Mouse (Mus musculus) layer of hippocampus, adult 18-20 months (tissue): ENCODE data around the gene Qsox1. TPM values are rescaled to one million over a fixed set of nuclear protein-coding genes. Genes with fewer than 3 reads are reported as not detected.

Experiments used
- DNase-seq, 2 experiments: peaks; one replicate each; pipeline ENCODE4 v3.0.0; 2022; ENCODE audit warnings: low spot score in 2 of 2
- long read RNA-seq: library from polyadenylated mRNA; stranded (forward); transcript quantifications from one replicate; pipeline ENCODE4 v2.0.0, GENCODE M21; 2021
- total RNA-seq, 2 experiments: library from RNA; stranded (reverse); gene quantifications; 2 replicates each; pipeline ENCODE4 v1.2.3; 2021

Qsox1 gene
- 10 to 100 TPM; 29.3 to 29.6 TPM for total RNA-seq
- long read RNA-seq, partial matches to known transcripts, result 2 of 11 reads
- long read RNA-seq, other reads (novel, unspliced or antisense), result 1 of 11 reads

- DNase-seq, result peak; percentile 70 to 84
These were observed at the start of gene Qsox1 for GRCm38 (mm10) chr1:155812581-155813499. TSS of gene Qsox1 (minus strand) at chr1:155812889.

GRCm38 (mm10) chr1:155854926-155855702 is 42.4 kb upstream of the Qsox1 start:
- no peak for DNase-seq

- DNase-seq, result no peak
These were observed 40.3 kb upstream of the Qsox1 start for GRCm38 (mm10) chr1:155853009-155853408.

- no peak for DNase-seq
These were observed 31.5 kb upstream of the Qsox1 start for GRCm38 (mm10) chr1:155844235-155844634.

- no peak for DNase-seq
These were observed 30.8 kb upstream of the Qsox1 start for GRCm38 (mm10) chr1:155843538-155843937.

- no peak for DNase-seq
These were observed 23.0 kb upstream of the Qsox1 start for GRCm38 (mm10) chr1:155835667-155836066.

GRCm38 (mm10) chr1:155833610-155834009 is 20.9 kb upstream of the Qsox1 start:
- DNase-seq, result no peak

GRCm38 (mm10) chr1:155831958-155832357 is 19.3 kb upstream of the Qsox1 start:
- DNase-seq, result no peak

- DNase-seq, result no peak
These were observed 18.2 kb upstream of the Qsox1 start for GRCm38 (mm10) chr1:155830861-155831260.

- DNase-seq, result no peak
These were observed 15.1 kb upstream of the Qsox1 start for GRCm38 (mm10) chr1:155827703-155828295.

GRCm38 (mm10) chr1:155826803-155827395 is 14.2 kb upstream of the Qsox1 start:
- DNase-seq, result no peak

GRCm38 (mm10) chr1:155825940-155826716 is 13.4 kb upstream of the Qsox1 start:
- DNase-seq, result no peak

- DNase-seq, result no peak
These were observed 8.0 kb upstream of the Qsox1 start for GRCm38 (mm10) chr1:155820646-155821045.

GRCm38 (mm10) chr1:155816167-155816566 is 3.5 kb upstream of the Qsox1 start:
- DNase-seq, result no peak

- no peak for DNase-seq
These were observed 601 bp downstream of the Qsox1 start for GRCm38 (mm10) chr1:155811995-155812580.

GRCm38 (mm10) chr1:155810616-155811015 is 2.1 kb downstream of the Qsox1 start:
- DNase-seq, result no peak

GRCm38 (mm10) chr1:155809706-155810442 is 2.8 kb downstream of the Qsox1 start:
- no peak for DNase-seq

GRCm38 (mm10) chr1:155808261-155808660 is 4.4 kb downstream of the Qsox1 start:
- no peak for DNase-seq

GRCm38 (mm10) chr1:155805607-155806006 is 7.1 kb downstream of the Qsox1 start:
- no peak for DNase-seq
